Mouse (Mus musculus) limb, embryonic 10.5 days (tissue): ENCODE measurements around the gene Ift122. TPM values are rescaled to one million over a fixed set of nuclear protein-coding genes. Genes with fewer than 3 reads are reported as not detected.
"Not testable (repeated sequence)": the region's sequence is repeated elsewhere in the genome, so short reads cannot be mapped to it uniquely, and the experiment has no call there.

Experiments
- DNase-seq: peaks from one replicate; pipeline ENCODE4 v3.0.0-alpha.2; 2017; ENCODE audit warnings: low spot score
- H3K27ac ChIP-seq: fragments of 300-500 bp; sonication (generic); 2 replicates; pipeline ENCODE4 v1.5.1; 2016; ENCODE audit warnings: mild to moderate bottlenecking
- H3K27me3 ChIP-seq: fragments of 300-500 bp; sonication (generic); 2 replicates; pipeline ENCODE4 v1.6.1; 2016; ENCODE audit warnings: low read depth, mild to moderate bottlenecking; ENCODE audit not compliant: poor library complexity, severe bottlenecking
- H3K36me3 ChIP-seq: fragments of 300-500 bp; sonication (generic); 2 replicates; pipeline ENCODE4 v1.6.1; 2016; ENCODE audit warnings: mild to moderate bottlenecking, moderate library complexity
- H3K4me1 ChIP-seq: fragments of 300-500 bp; sonication (generic); 2 replicates; pipeline ENCODE4 v1.6.1; 2016
- H3K4me3 ChIP-seq: fragments of 300-500 bp; sonication (generic); 2 replicates; pipeline ENCODE4 v1.5.1; 2016; ENCODE audit warnings: mild to moderate bottlenecking, moderate library complexity
- H3K9me3 ChIP-seq: fragments of 300-500 bp; sonication (generic); replicated peaks from 2 replicates; pipeline ENCODE4 v1.6.1; 2016; ENCODE audit warnings: mild to moderate bottlenecking
- WGBS: fragments of 180-500 bp; shearing (Covaris S2); methylation state at CpG from one replicate; pipeline ENCODE4 v1.1.7; 2016; 5-methylcytosine and 5-hydroxymethylcytosine counted together
- polyA plus RNA-seq: library from polyadenylated mRNA; unstranded; fragments of >200 nt; fragmentation: Nextera tagmentation; extraction: Ambion mirVana; gene quantifications from 2 replicates; pipeline ENCODE4 v1.2.1, GENCODE M21; 2016

The Ift122 gene
- polyA plus RNA-seq, 1 experiment from 2014 or later, result 34.2 TPM

DNA sequence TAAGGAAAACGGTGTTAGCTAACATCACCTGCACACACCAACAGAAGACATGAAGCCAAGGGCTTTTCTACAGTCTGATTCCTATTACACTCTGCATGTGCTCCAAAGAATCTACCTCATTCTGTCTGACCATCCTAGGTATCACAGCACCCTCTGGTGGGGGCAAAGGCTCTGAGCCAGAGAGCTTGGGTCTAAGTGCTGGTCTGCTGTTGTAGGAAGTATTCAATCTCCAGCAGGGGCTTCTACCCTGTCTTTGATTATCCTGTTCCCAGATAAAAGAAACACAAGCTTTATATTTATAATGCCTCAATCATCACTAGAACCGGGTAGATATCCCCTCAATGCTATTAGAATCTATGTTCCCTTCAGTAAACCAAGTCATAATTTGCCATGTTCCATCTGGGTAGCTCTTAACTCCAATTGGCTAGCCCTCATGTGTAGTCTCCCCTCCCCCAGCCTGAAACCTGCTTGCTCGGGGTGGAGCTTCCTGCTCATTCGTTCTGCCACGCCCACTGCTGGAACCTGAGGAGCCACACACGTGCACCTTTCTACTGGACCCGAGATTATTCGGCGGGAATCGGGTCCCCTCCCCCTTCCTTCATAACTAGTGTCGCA, 29.3 kb upstream of the Ift122 start:
- H3K27me3 ChIP-seq, result not testable (repeated sequence)
- Histone ChIP-seq H3K27ac (peak overlapping the region; percentile 15), H3K4me3 (peak overlapping the region; percentile 20)

DNA sequence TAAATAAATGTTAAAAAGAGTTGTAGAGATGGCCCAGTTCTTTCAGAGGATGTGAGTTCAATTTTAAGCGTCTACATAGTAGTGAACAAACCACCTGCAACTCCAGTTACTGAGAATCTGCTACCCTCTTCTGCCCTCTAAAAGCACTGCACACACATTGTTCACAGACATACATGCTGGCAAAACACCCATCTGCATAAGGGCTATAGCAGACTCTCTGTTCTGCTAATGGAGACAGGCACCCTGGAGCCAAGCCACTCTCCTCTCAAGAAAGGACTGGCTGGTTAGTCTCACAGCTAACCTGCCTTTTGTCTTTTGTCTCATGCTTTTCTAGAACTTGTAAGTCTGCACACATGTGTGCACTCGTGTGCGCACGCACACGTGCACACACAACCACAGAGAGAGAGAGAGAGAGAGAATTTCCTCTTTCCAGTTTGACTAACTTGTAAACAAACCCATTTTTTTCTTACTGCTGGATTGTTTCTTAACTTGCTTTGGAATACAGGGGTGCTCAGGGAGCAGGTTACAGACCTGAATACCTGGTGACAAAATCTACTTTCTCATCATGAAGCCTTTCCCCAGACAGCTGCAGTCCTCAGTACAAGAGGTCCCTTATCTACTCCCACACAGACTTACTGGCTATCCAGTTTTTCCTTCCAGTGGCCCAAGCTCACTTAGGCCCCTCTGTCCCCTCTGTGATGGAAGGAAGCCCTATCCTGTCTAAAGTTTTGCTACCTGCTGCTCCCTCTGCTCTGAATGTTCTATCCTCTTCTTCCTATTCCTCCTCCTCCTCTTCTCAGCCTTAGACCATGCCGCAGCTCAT, 22.3 kb upstream of the Ift122 start:
- no peaks in the 10 kb centered on the region for H3K4me1 ChIP-seq
- H3K36me3 ChIP-seq, result peaks cover 14% of the 10 kb centered on the region
- 85% methylated on average over 6 of the region's 6 CpGs for WGBS
- H3K9me3 ChIP-seq, result no peaks in the 10 kb centered on the region
- no peaks in the 10 kb centered on the region for H3K27me3 ChIP-seq
- DNase-seq, result no peak
- no peak overlapping the region for H3K27ac ChIP-seq
- no peak overlapping the region for H3K4me3 ChIP-seq

More for the DNA sequence above, 29.3 kb upstream of the Ift122 start:
- H3K9me3 ChIP-seq, H3K36me3 ChIP-seq: not testable (repeated sequence)
- WGBS, result 5% methylated on average over 6 of the region's 11 CpGs
- H3K4me1 ChIP-seq, result peaks cover 17% of the 10 kb centered on the region
- DNase-seq, result peak; percentile 85

DNA sequence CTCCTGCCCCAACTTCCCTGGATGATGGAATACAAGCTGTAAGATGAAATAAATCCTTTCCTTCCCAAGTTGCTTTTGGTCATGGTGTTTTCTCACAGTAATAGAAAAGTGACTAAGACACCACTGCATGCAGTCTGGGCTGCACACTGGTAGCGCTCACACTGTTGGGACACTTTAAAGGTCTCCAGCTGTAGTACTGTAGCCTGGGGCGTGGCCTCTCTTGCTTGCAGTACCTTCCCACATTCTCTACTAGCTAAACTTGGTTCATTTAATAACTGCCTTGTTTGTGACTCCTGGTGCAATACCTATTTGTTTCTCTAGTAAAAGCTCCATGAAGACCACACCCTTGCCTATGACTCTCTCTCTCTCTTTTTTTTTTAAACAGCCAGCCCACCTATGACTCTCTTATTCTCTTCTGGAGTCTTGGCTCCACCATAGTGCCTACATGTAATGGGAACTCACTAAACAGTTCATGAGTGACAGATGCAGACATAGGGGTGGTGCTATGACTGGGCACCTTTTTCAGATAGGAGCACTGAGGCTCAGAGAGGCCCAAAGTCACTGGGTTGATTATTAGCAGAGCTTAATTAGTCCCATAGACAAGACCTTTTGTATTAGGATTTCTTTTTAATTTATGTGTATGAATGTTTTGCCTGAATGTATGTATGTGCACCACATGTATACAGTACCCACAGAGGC, 21.0 kb upstream of the Ift122 start:
- Histone ChIP-seq H3K4me3 (no peak overlapping the region), H3K4me1 (no peaks in the 10 kb centered on the region), H3K36me3 (peaks cover 14% of the 10 kb centered on the region), H3K27ac (no peak overlapping the region), H3K9me3 (no peaks in the 10 kb centered on the region), H3K27me3 (no peaks in the 10 kb centered on the region)
- DNase-seq, result no peak
- 92% methylated on average over 2 of the region's 2 CpGs for WGBS

DNA sequence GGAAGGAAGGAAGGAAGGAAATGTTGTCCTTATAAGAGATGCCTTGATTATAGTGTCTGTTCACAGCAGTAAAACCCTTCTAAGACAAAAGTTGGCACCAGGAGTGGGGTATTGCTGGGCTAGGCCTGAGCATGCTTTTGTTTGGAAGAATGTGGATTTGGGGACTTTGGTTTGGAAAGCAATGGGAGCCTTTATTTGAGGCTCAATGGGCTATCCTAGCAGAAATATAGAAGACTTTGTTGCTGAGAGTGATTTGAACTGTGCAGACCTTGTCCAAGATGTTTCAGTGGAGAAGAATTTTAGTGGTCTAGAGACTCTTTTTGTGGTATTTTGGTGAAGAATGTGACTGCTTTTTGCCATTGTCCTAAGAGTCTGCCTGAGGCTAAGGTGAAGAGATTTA, 19.4 kb upstream of the Ift122 start:
- H3K36me3 ChIP-seq, result peaks cover 14% of the 10 kb centered on the region
- H3K4me1 ChIP-seq, result peaks cover 12% of the 10 kb centered on the region
- no peaks in the 10 kb centered on the region for H3K27me3 ChIP-seq
- H3K27ac ChIP-seq, result no peak overlapping the region
- H3K9me3 ChIP-seq, result no peaks in the 10 kb centered on the region
- no peak overlapping the region for H3K4me3 ChIP-seq
- DNase-seq, result no peak

DNA sequence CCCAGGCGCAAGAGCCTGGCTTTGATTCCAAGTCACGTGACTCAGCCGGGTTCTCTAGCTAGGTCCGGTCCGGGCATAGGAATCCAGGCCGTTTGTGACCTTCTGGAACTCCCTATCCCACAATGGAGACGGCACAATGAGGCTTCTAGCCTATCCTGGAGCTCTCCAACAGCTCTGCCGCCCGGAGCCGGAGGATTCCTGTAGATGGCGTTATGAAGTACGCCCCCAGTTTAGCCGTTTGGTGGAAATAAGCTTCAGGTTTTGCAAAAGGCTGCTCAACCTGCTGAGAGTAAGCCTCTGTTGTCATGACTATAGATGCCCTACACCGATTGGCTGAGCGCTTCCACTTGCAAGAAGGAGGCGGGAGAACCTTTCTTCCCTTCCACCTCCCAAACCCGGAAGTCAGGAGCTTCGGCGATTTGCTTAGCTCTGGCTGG, 15.1 kb upstream of the Ift122 start, which contains the start of gene Efcab12:
TSS of gene Efcab12 (minus strand) at position 252 of the 437 bp plus-strand sequence.
- H3K27me3 ChIP-seq, result no peaks in the 10 kb centered on the region
- H3K4me1 ChIP-seq, result peaks cover 13% of the 10 kb centered on the region
- H3K27ac ChIP-seq, result peak within 1 kb of the TSS; percentile 66
- H3K36me3 ChIP-seq, result peaks cover 24% of the 10 kb centered on the region
- H3K4me3 ChIP-seq, result peak within 1 kb of the TSS; percentile 47
- no peaks in the 10 kb centered on the region for H3K9me3 ChIP-seq
- peak; percentile 72 for DNase-seq
- 2% methylated on average over 19 of the region's 19 CpGs for WGBS

DNA sequence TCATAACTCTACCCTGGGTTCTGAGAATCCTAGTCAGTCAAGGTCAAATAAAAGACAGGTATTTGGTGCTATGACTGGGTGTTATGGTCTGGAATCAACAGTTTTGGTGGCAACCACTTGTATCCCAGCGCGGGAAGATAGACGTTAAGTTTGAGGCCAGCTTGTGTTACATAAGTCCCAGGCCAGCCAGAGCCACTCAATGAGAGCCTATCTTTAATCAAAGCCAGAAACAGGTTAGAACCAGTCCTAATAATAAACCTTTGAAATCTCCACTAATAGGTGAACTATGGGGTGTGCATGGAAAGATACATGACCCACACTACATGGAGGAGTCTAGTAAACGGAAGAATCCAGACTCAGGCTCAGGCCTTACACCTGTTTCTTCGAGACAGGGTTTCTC, 14.5 kb upstream of the Ift122 start:
- DNase-seq, result no peak
- Histone ChIP-seq H3K4me3 (peak overlapping the region; percentile 47), H3K36me3 (peaks cover 30% of the 10 kb centered on the region), H3K4me1 (peaks cover 13% of the 10 kb centered on the region), H3K27ac (no peak overlapping the region), H3K9me3 (no peaks in the 10 kb centered on the region), H3K27me3 (no peaks in the 10 kb centered on the region)
- 64% methylated on average over 5 of the region's 5 CpGs for WGBS

DNA sequence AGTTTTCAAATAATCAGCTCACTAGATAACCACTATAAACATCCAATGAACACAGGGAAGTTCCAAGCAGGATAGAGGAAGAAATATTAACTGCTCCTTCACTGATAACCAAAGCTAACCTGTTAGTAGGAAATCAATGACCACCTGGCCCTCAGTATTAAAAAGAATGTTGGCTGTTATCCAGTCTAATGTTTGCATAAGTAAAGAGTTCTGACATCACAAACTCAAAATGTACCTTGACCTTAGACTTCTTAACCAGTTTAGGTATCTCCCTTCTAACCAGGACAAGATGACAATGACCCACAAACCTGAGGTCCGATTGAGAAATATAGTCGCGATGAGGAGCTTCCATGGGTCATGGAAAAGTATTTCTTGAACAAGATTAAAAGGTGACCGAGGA, 8.3 kb upstream of the Ift122 start:
- 97% methylated on average over 4 of the region's 4 CpGs for WGBS
- Histone ChIP-seq H3K4me3 (no peak overlapping the region), H3K4me1 (no peaks in the 10 kb centered on the region), H3K36me3 (peaks cover 79% of the 10 kb centered on the region), H3K9me3 (no peaks in the 10 kb centered on the region), H3K27ac (no peak overlapping the region), H3K27me3 (no peaks in the 10 kb centered on the region)
- no peak for DNase-seq

DNA sequence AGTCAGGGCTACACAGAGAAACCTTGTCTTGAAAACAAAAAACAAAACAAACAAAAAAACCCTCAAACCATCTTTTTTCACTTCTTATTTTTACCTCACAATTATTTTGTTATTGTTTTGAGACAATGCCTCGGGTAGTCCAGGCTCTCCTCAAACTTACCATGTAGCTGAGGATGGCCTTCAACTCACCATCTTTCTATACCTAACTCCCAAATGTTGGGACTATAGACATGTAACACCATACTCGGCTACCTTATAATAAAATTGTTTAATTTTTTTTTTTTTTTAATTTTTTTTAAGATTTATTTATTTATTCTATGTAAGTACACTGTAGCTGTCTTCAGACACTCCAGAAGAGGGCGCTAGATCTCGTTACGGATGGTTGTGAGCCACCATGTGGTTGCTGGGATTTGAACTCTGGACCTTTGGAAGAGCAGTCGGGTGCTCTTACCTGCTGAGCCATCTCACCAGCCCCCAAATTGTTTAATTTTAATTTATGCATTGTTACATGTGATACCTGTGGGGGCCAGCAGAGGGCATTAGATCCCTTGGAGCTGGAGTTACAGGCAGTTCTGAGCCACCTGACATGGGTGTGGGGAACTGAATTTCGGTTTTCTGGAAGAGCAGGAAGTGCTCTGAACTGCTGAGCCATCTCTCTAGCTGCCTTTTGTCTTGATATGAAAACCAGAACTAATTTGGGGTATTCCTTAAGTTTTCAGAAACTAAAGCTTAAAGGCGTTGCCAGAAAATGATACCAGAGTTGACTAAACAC, 6.4 kb upstream of the Ift122 start:
- Histone ChIP-seq H3K27me3 (no peaks in the 10 kb centered on the region), H3K9me3 (no peaks in the 10 kb centered on the region), H3K4me3 (no peak overlapping the region), H3K4me1 (peaks cover 3% of the 10 kb centered on the region), H3K36me3 (peaks cover 81% of the 10 kb centered on the region), H3K27ac (no peak overlapping the region)
- WGBS, result 46% methylated on average over 8 of the region's 8 CpGs
- peak; percentile 68 for DNase-seq

DNA sequence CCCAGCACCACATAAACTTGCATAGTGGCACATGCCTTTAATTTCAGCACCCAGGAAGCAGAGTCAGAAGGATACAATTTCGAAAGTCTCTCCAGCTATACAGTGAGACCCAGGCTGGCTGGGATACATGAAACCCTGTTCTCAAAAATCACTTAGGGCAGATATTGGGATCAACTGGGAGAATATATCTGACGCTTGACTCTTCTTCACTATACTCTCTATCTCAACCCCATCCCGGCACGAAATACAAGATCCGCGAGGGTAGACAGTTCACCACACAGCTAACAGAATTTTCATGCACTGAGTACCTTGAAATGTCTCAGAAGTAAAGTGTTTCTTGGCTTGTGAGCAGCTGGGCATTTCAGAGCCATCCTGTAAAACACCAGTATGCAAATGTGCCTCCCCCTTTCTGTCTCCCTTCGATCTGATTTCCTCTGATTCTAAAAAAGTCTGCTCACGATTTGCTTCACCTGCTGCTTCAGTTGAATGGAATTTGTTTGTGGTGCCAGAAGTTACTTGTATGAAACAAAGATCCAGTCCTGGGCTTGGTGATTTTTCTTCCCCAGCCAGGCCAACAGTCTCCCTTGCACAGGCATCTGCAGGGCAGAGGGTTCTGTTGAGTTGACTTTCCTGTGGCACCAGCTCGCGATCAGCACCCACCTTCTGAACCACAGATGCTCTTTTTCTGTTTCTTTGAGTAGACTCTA, 4.5 kb upstream of the Ift122 start:
- H3K4me3 ChIP-seq, result no peak overlapping the region
- H3K4me1 ChIP-seq, result peaks cover 16% of the 10 kb centered on the region
- H3K27me3 ChIP-seq, result no peaks in the 10 kb centered on the region
- DNase-seq, result no peak
- no peaks in the 10 kb centered on the region for H3K9me3 ChIP-seq
- H3K27ac ChIP-seq, result no peak overlapping the region
- 96% methylated on average over 10 of the region's 10 CpGs for WGBS
- H3K36me3 ChIP-seq, result peaks cover 61% of the 10 kb centered on the region

DNA sequence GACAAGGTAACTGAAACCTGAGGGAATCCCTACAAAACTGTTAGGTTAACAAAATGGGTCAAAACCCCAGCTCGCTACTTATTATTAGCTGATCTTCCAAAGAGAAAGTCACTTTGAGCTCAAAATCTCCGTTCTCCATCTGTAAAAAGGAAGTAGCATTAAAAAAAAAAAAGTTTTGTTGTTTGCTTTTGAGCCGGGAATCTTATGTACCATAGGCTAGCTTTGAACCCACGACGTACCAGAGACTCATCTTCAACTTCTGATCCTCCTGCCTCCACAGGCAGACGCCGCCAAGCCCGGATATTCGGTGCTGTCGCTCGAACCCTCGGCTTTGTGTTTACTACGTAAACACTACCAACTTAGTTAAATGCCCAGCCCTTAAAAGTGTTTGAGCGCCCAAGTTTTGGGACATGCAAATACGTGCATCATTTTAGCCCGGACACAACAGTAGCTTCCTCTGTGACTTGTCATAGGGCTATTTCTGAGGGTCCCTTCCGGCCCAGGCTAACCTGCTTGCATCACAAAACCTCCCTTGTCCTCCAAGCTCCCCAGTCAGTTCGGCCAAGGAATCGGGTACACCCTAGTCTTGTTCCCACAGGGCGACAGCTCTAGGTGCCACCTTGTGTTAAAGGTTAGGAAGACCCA, 702 bp upstream of the Ift122 start:
- no peaks in the 10 kb centered on the region for H3K27me3 ChIP-seq
- H3K27ac ChIP-seq, result peak overlapping the region; percentile 90
- no peaks in the 10 kb centered on the region for H3K9me3 ChIP-seq
- WGBS, result 7% methylated on average over 20 of the region's 20 CpGs
- peak overlapping the region; percentile 77 for H3K4me3 ChIP-seq
- peaks cover 32% of the 10 kb centered on the region for H3K36me3 ChIP-seq
- H3K4me1 ChIP-seq, result peaks cover 25% of the 10 kb centered on the region
- no peak for DNase-seq

DNA sequence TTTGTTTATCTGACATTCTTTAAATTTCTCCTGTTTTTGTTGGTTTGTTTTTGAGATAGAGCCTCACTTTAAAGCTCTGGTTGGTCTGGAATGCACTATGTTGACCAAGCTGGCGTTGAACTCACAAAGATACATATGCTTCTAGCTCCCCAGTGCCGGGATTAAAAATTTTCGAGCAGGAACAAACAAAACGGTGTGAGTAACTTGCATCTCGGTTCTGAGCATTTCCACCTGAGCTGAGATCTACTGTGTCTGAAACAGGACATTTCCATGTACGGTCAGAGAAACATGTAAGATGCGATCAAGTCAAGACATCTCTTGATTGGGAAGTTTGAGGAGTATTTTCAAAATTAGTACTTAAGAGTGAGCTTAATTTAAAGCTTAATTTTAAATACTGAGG, 715 bp downstream of the Ift122 start:
- WGBS, result 54% methylated on average over 7 of the region's 7 CpGs
- no peak for DNase-seq
- no peaks in the 10 kb centered on the region for H3K27me3 ChIP-seq

DNA sequence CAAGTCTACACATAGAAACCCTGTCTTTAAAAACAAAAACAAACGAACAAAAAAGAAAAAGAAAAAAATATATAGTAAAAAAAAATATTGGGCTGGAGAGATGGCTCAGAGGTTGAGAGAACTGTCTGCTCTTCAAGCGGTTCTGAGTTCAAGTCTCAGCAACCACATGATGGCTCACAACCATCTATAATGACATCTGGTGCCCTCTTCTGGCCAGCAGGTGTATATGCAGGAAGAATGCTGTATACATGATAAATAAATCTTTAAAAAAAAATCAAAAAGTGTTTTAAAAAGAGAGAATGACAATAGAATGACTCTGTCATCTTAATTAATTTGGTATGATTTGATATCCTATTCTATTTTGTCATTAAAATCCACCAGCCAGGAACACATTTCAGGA, 1.2 kb downstream of the Ift122 start:
- H3K4me1 ChIP-seq, result peaks cover 25% of the 10 kb centered on the region
- no peak for DNase-seq
- no peaks in the 10 kb centered on the region for H3K27me3 ChIP-seq
- WGBS, result 63% methylated on average over 2 of the region's 2 CpGs
- H3K36me3 ChIP-seq, result peaks cover 13% of the 10 kb centered on the region
- H3K27ac ChIP-seq, result peak overlapping the region; percentile 90; the same call in 1 of the 2 replicates
- no peak overlapping the region for H3K4me3 ChIP-seq
- H3K9me3 ChIP-seq, result no peaks in the 10 kb centered on the region

More for the DNA sequence above, 715 bp downstream of the Ift122 start:
- H3K4me1 ChIP-seq, result peaks cover 25% of the 10 kb centered on the region
- H3K9me3 ChIP-seq, result no peaks in the 10 kb centered on the region
- H3K4me3 ChIP-seq, result peak overlapping the region; percentile 77
- peak overlapping the region; percentile 90 for H3K27ac ChIP-seq
- peaks cover 17% of the 10 kb centered on the region for H3K36me3 ChIP-seq
